Mouse (Mus musculus) testis, adult 2 months (tissue): ENCODE data around the gene Kremen1.

Experiments
- CTCF ChIP-seq: fragments of 200-500 bp; IDR thresholded peaks from 2 replicates; pipeline ENCODE4 v1.5.1; 2012; ENCODE audit warnings: low read depth, mild to moderate bottlenecking, inconsistent platforms, low read length, moderate library complexity; ENCODE audit not compliant: control insufficient read depth, insufficient read depth, insufficient replicate concordance
- POLR2A ChIP-seq: fragments of 200-500 bp; IDR thresholded peaks from 2 replicates; pipeline ENCODE4 v1.6.1; 2012; ENCODE audit warnings: low read depth, mild to moderate bottlenecking, inconsistent platforms, low read length, moderate library complexity; ENCODE audit not compliant: control insufficient read depth

DNA sequence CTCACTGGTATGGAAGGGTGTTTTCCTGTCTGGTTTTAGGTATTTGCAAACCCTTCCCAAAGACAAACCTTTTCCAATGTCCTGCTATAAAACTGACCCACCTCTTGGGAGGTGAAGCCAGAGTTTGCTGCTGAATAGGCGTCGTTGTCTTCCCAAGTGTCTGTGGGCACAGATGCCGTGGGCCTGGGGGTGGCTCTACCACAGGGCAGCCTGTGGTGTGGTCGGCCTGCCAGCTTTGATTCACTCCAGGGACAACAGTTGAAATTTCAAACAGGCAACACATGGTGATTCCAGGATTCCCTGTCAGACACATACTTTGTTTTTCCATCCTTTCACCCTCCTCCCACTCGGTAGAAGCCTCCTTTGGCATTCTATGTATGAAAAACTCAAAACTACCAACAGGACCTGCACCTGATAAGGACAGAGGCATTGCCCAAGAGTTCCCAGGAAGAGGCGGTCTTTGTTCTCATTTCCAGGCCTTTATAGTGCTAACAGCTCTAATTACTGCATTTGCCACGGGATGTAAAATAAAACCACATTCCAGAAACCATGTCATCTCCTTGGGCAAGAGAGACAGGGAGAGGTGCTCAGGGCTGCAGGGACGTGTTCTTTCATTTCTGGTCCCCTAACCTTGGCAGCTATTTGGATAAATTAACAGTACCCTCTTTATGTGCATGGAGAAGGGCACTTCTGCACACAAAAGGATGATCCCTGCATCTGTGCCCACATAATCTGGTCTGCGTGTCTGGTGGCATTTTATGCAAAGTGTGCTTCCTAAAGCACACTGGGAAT, 10.1 kb upstream of the Kremen1 start:
- TF ChIP-seq CTCF (no peak), POLR2A (no peak)
